Mouse (Mus musculus): ENCODE measurements around the gene Nlrc4. TPM values are rescaled to one million over a fixed set of nuclear protein-coding genes. Genes with fewer than 3 reads are reported as not detected.

The Nlrc4 gene
- total RNA-seq, 1 experiment, result 2.4 TPM

DNA sequence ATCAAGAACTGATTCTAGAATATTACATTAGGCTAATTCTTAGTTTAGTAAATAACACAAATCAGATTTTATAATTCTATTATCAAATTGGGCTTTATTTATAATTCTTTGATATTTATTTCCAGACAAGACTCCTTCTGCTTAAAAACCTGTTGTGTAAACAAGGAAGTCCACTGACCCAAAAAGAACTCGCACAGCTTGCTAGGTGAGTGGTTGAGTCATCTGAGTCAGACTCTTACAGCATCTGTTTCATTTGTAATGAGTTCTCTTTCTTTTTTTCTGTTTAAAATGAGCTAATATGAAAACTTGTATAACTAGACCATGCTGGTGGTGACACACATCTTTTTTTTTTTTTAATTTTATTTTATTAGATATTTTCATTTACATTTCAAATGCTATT, 82.0 kb downstream of the Nlrc4 start:
- no peaks in the 10 kb centered on the region for H3K4me1 ChIP-seq (ENCODE audit: control insufficient read depth in 2 of 2, insufficient read depth in 2 of 2, low read length in 2 of 2, poor library complexity in 1 of 2)
- no peak overlapping the region for H3K9ac ChIP-seq (ENCODE audit: insufficient read depth, low read depth, low read length, poor library complexity, severe bottlenecking)
- no peak overlapping the region for H3K4me3 ChIP-seq (ENCODE audit: insufficient read depth in 1 of 2, low read depth in 1 of 2, low read length in 2 of 2, poor library complexity in 1 of 2, severe bottlenecking in 1 of 2)
- no peak overlapping the region for H3K27ac ChIP-seq (ENCODE audit: insufficient read depth, low read depth, low read length, poor library complexity, severe bottlenecking)
- TF ChIP-seq ZNF384 (IDR thresholded peaks at IDR 0.05; ENCODE audit: low read depth, low read length) (no peak), ZC3H11A (IDR thresholded peaks at IDR 0.05; ENCODE audit: borderline replicate concordance, low read depth, low read length) (no peak), MAFK (IDR thresholded peaks at IDR 0.05; ENCODE audit: insufficient read depth, low read depth, low read length) (no peak), HCFC1 (IDR thresholded peaks at IDR 0.05; ENCODE audit: borderline replicate concordance, insufficient read depth, low read length) (no peak), CHD2 (IDR thresholded peaks at IDR 0.05; ENCODE audit: low read depth, low read length) (no peak)
- in situ Hi-C loops (cut with MboI; ENCODE audit: low sequenced_read_pairs in 2 of 2, unreplicated experiment in 2 of 2), result no loop called here
- peaks cover 9% of the 10 kb centered on the region for H3K36me3 ChIP-seq (ENCODE audit: control insufficient read depth, insufficient read depth, low read length, poor library complexity, severe bottlenecking)
- no peaks in the 10 kb centered on the region for H3K9me3 ChIP-seq (ENCODE audit: control insufficient read depth, insufficient read depth, low read depth, low read length)
- DNase-seq (ENCODE audit: low read depth, low spot score), result no peak

Other genes starting within 250 kb of the Nlrc4 start
- 59.1 and 66.7 TPM in 2 replicates for gene Memo1, start 163.6 kb downstream of the Nlrc4 start, total RNA-seq (2012; rRNA removed)
- gene Dpy30, start 135.2 kb downstream of the Nlrc4 start, total RNA-seq (2012; rRNA removed), result 180 TPM in 2 replicates
- gene Spast, start 120.2 kb downstream of the Nlrc4 start, total RNA-seq (2012; rRNA removed), result 39.0 and 48.8 TPM in 2 replicates
- gene Slc30a6, start 63.5 kb downstream of the Nlrc4 start, total RNA-seq (2012; rRNA removed), result 29.9 and 40.6 TPM in 2 replicates
- 69.7 and 77.9 TPM in 2 replicates for gene Yipf4, start 30.4 kb upstream of the Nlrc4 start, total RNA-seq (2012; rRNA removed)
- 122 and 125 TPM in 2 replicates for gene Birc6, start 69.2 kb upstream of the Nlrc4 start, total RNA-seq (2012; rRNA removed)

Data from ES-E14 (cell line).